Mouse (Mus musculus): Measurements from ENCODE around the gene Rnh1. TPM values are rescaled to one million over a fixed set of nuclear protein-coding genes. Genes with fewer than 3 reads are reported as not detected.

The Rnh1 gene
- total and polyA plus RNA-seq, 2 experiments from 2014 or later, result 90.2 to 172 TPM

DNA sequence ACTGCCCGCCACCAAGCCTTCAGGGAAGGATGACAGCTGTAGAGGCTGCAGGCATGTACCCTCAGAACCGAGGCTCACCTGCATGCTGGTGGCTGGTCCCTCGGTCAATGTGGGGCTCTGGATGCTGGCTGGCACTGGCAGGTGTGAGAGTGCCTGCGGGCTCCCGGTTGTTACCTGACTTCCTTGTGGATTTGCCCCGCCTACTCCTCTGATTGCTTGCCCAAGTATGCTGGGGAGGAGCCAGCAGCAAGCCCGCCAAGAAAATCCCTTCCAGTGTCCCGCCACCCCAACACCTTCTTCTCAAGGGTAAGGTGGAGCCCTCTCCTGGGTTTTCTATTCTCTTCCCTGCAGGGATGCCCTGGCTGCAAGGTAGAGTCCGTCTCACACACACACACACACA is 55.0 kb downstream of the Rnh1 start, which contains the start of gene Ano9:
TSS of gene Ano9 (minus strand) at position 171 of the 400 bp plus-strand sequence.
- DNase-seq (ENCODE audit: low spot score) (no peak), ATAC-seq (ENCODE audit: insufficient read depth, low read depth) (no peak)
- H3K9ac ChIP-seq (replicated peaks; ENCODE audit: low read depth, low read length), result no peak within 1 kb of the TSS

DNA sequence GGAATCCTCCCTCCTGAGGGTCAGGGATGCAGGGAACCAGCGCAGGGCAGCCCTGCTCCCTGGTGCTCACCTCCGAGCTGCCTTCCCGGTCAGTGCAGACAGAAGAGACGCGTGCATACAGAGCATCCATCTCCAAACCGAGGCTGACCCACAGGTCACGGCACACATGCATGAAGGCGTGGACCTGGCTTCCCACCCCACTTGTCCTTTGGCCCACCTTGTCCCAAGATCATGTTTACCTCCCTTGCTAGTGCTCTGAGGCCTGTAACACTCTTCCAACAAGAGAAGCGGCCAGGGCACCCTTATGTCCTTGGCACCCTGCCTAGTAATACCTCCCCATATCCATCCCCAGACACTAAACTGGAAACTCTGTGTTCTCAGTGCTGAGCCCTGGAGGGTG is 56.8 kb downstream of the Rnh1 start:
- WGBS, result 72% methylated on average over 9 of the region's 9 CpGs
- Histone ChIP-seq H3K4me2 (ENCODE audit: low read depth, low read length) (no peak overlapping the region), H3K27me3 (ENCODE audit: control insufficient read depth, insufficient read depth, low read length) (0 out of 2 replicates have a peak, but pooled peaks cover 6% of the 10 kb centered on the region), H3K36me3 (replicated peaks; ENCODE audit: control insufficient read depth, insufficient read depth, low read length) (no peaks in the 10 kb centered on the region), H3K4me3 (ENCODE audit: low read depth, low read length) (no peak overlapping the region), H3K9me3 (replicated peaks; ENCODE audit: control insufficient read depth, low read length) (no peaks in the 10 kb centered on the region), H3K27ac (ENCODE audit: low read depth) (no peak overlapping the region), H3K9ac (replicated peaks; ENCODE audit: low read depth, low read length) (no peak overlapping the region), H3K4me1 (ENCODE audit: control insufficient read depth, insufficient read depth) (no peaks in the 10 kb centered on the region)
- ATAC-seq (ENCODE audit: insufficient read depth, low read depth) (no peak), DNase-seq (ENCODE audit: low spot score) (no peak)
- no peak for TF ChIP-seq EP300 (IDR thresholded peaks at IDR 0.05; ENCODE audit: low read depth)
- TF ChIP-seq CTCF (IDR thresholded peaks at IDR 0.05; ENCODE audit: low read depth), result no peak

More for the DNA sequence above, 55.0 kb downstream of the Rnh1 start, which contains the start of gene Ano9:
- Histone ChIP-seq H3K9me3 (replicated peaks; ENCODE audit: control insufficient read depth, low read length) (no peaks in the 10 kb centered on the region), H3K27ac (ENCODE audit: low read depth) (no peak within 1 kb of the TSS), H3K4me3 (ENCODE audit: low read depth, low read length) (no peak within 1 kb of the TSS), H3K4me1 (ENCODE audit: control insufficient read depth, insufficient read depth) (no peaks in the 10 kb centered on the region), H3K27me3 (ENCODE audit: control insufficient read depth, insufficient read depth, low read length) (0 out of 2 replicates have a peak, but pooled peaks cover 6% of the 10 kb centered on the region), H3K4me2 (ENCODE audit: low read depth, low read length) (no peak within 1 kb of the TSS), H3K36me3 (replicated peaks; ENCODE audit: control insufficient read depth, insufficient read depth, low read length) (no peaks in the 10 kb centered on the region)
- TF ChIP-seq EP300 (IDR thresholded peaks at IDR 0.05; ENCODE audit: low read depth), result no peak
- TF ChIP-seq CTCF (IDR thresholded peaks at IDR 0.05; ENCODE audit: low read depth), result no peak
- 24% methylated on average over 9 of the region's 9 CpGs for WGBS

MicroRNA genes within 50 kb of the gene (microRNA counts, 519-probe panel; counts per million panel counts)
- 5,683 counts per million, percentile 74 among the panel's probes with 10 or more counts for microRNA mmu-miR-210

Small RNA genes lying within 50 kb of the gene (microRNA-seq; reads per million reads assigned to microRNA genes)
- 1,367 reads per million, percentile 82 among the genes with 10 or more reads in this experiment for gene Mir210

Other genes with a start within 250 kb of the Rnh1 start
- gene Pgghg, start 231.5 kb downstream of the Rnh1 start, total RNA-seq (2014; rRNA removed; ENCODE audit: low replicate concordance), result 13.8 and 16.3 TPM in 2 replicates
- gene Pgghg, start 231.5 kb downstream of the Rnh1 start, polyA plus RNA-seq (2015; fragmentation: Nextera tagmentation; extraction: Ambion mirVana), result 5.8 and 5.9 TPM in 2 replicates
- gene Ifitm5, start 222.6 kb downstream of the Rnh1 start, total RNA-seq (2014; rRNA removed; ENCODE audit: low replicate concordance), result 3.4 TPM in 1 of 2 replicates, not detected in the other
- gene Ifitm5, start 222.6 kb downstream of the Rnh1 start, polyA plus RNA-seq (2015; fragmentation: Nextera tagmentation; extraction: Ambion mirVana), result 0.56 and 0.87 TPM in 2 replicates
- not detected in 2 replicates for gene Gm45717, start 216.9 kb downstream of the Rnh1 start, total RNA-seq (2014; rRNA removed; ENCODE audit: low replicate concordance)
- 0.36 TPM in 1 of 2 replicates, not detected in the other for gene Gm45717, start 216.9 kb downstream of the Rnh1 start, polyA plus RNA-seq (2015; fragmentation: Nextera tagmentation; extraction: Ambion mirVana)
- 172 and 232 TPM in 2 replicates for gene Ifitm2, start 216.9 kb downstream of the Rnh1 start, total RNA-seq (2014; rRNA removed; ENCODE audit: low replicate concordance)
- gene Ifitm2, start 216.9 kb downstream of the Rnh1 start, polyA plus RNA-seq (2015; fragmentation: Nextera tagmentation; extraction: Ambion mirVana), result 516 and 534 TPM in 2 replicates
- gene Ifitm1, start 205.6 kb downstream of the Rnh1 start, total RNA-seq (2014; rRNA removed; ENCODE audit: low replicate concordance), result 1.4 and 23.1 TPM in 2 replicates
- 4.1 and 6.6 TPM in 2 replicates for gene Ifitm1, start 205.6 kb downstream of the Rnh1 start, polyA plus RNA-seq (2015; fragmentation: Nextera tagmentation; extraction: Ambion mirVana)
- 148 and 324 TPM in 2 replicates for gene Ifitm3, start 162.1 kb downstream of the Rnh1 start, total RNA-seq (2014; rRNA removed; ENCODE audit: low replicate concordance)
- gene Ifitm3, start 162.1 kb downstream of the Rnh1 start, polyA plus RNA-seq (2015; fragmentation: Nextera tagmentation; extraction: Ambion mirVana), result 202 and 230 TPM in 2 replicates
- not detected in 2 replicates for gene Ifitm6, start 154.9 kb downstream of the Rnh1 start, total RNA-seq (2014; rRNA removed; ENCODE audit: low replicate concordance)
- gene Ifitm6, start 154.9 kb downstream of the Rnh1 start, polyA plus RNA-seq (2015; fragmentation: Nextera tagmentation; extraction: Ambion mirVana), result 0.30 and 0.74 TPM in 2 replicates
- gene Gm17387, start 143.7 kb downstream of the Rnh1 start, total RNA-seq (2014; rRNA removed; ENCODE audit: low replicate concordance), result not detected in 2 replicates
- gene Gm17387, start 143.7 kb downstream of the Rnh1 start, polyA plus RNA-seq (2015; fragmentation: Nextera tagmentation; extraction: Ambion mirVana), result not detected in 2 replicates
- 0.43 TPM in 1 of 2 replicates, not detected in the other for gene B4galnt4, start 111.8 kb downstream of the Rnh1 start, total RNA-seq (2014; rRNA removed; ENCODE audit: low replicate concordance)
- 0.10 TPM in 1 of 2 replicates, not detected in the other for gene B4galnt4, start 111.8 kb downstream of the Rnh1 start, polyA plus RNA-seq (2015; fragmentation: Nextera tagmentation; extraction: Ambion mirVana)
- gene Pkp3, start 94.6 kb downstream of the Rnh1 start, total RNA-seq (2014; rRNA removed; ENCODE audit: low replicate concordance), result 3.8 TPM in 1 of 2 replicates, not detected in the other
- 0.19 and 0.20 TPM in 2 replicates for gene Pkp3, start 94.6 kb downstream of the Rnh1 start, polyA plus RNA-seq (2015; fragmentation: Nextera tagmentation; extraction: Ambion mirVana)
- 10.3 and 16.8 TPM in 2 replicates for gene Sigirr, start 72.3 kb downstream of the Rnh1 start, total RNA-seq (2014; rRNA removed; ENCODE audit: low replicate concordance)
- gene Sigirr, start 72.3 kb downstream of the Rnh1 start, polyA plus RNA-seq (2015; fragmentation: Nextera tagmentation; extraction: Ambion mirVana), result 4.2 and 5.1 TPM in 2 replicates
- not detected in 2 replicates for gene Ano9, start 55.1 kb downstream of the Rnh1 start, total RNA-seq (2014; rRNA removed; ENCODE audit: low replicate concordance)
- 0.04 and 0.07 TPM in 2 replicates for gene Ano9, start 55.1 kb downstream of the Rnh1 start, polyA plus RNA-seq (2015; fragmentation: Nextera tagmentation; extraction: Ambion mirVana)
- 22.3 and 35.5 TPM in 2 replicates for gene Ptdss2, start 50.5 kb downstream of the Rnh1 start, total RNA-seq (2014; rRNA removed; ENCODE audit: low replicate concordance)
- gene Ptdss2, start 50.5 kb downstream of the Rnh1 start, polyA plus RNA-seq (2015; fragmentation: Nextera tagmentation; extraction: Ambion mirVana), result 54.8 and 56.9 TPM in 2 replicates
- 72.2 and 74.9 TPM in 2 replicates for gene Hras, start 21.1 kb upstream of the Rnh1 start, total RNA-seq (2014; rRNA removed; ENCODE audit: low replicate concordance)
- 73.5 and 78.9 TPM in 2 replicates for gene Hras, start 21.1 kb upstream of the Rnh1 start, polyA plus RNA-seq (2015; fragmentation: Nextera tagmentation; extraction: Ambion mirVana)
- 1.1 and 5.6 TPM in 2 replicates for gene Lrrc56, start 21.3 kb upstream of the Rnh1 start, total RNA-seq (2014; rRNA removed; ENCODE audit: low replicate concordance)
- gene Lrrc56, start 21.3 kb upstream of the Rnh1 start, polyA plus RNA-seq (2015; fragmentation: Nextera tagmentation; extraction: Ambion mirVana), result 2.9 TPM in 2 replicates
- gene Lmntd2, start 41.2 kb upstream of the Rnh1 start, total RNA-seq (2014; rRNA removed; ENCODE audit: low replicate concordance), result 0.12 TPM in 1 of 2 replicates, not detected in the other
- 0.07 and 0.15 TPM in 2 replicates for gene Lmntd2, start 41.2 kb upstream of the Rnh1 start, polyA plus RNA-seq (2015; fragmentation: Nextera tagmentation; extraction: Ambion mirVana)
- gene Rassf7, start 43.0 kb upstream of the Rnh1 start, total RNA-seq (2014; rRNA removed; ENCODE audit: low replicate concordance), result 6.7 and 43.2 TPM in 2 replicates
- 5.8 and 7.1 TPM in 2 replicates for gene Rassf7, start 43.0 kb upstream of the Rnh1 start, polyA plus RNA-seq (2015; fragmentation: Nextera tagmentation; extraction: Ambion mirVana)
- gene Phrf1, start 55.9 kb upstream of the Rnh1 start, total RNA-seq (2014; rRNA removed; ENCODE audit: low replicate concordance), result 28.9 and 31.9 TPM in 2 replicates
- 17.4 and 20.4 TPM in 2 replicates for gene Phrf1, start 55.9 kb upstream of the Rnh1 start, polyA plus RNA-seq (2015; fragmentation: Nextera tagmentation; extraction: Ambion mirVana)
- gene Irf7, start 93.6 kb upstream of the Rnh1 start, total RNA-seq (2014; rRNA removed; ENCODE audit: low replicate concordance), result 10.0 and 18.8 TPM in 2 replicates
- gene Irf7, start 93.6 kb upstream of the Rnh1 start, polyA plus RNA-seq (2015; fragmentation: Nextera tagmentation; extraction: Ambion mirVana), result 6.2 and 7.5 TPM in 2 replicates
- not detected in 2 replicates for gene Cdhr5, start 103.9 kb upstream of the Rnh1 start, total RNA-seq (2014; rRNA removed; ENCODE audit: low replicate concordance)
- gene Cdhr5, start 103.9 kb upstream of the Rnh1 start, polyA plus RNA-seq (2015; fragmentation: Nextera tagmentation; extraction: Ambion mirVana), result not detected in 2 replicates
- gene Sct, start 106.3 kb upstream of the Rnh1 start, total RNA-seq (2014; rRNA removed; ENCODE audit: low replicate concordance), result not detected in 2 replicates
- gene Sct, start 106.3 kb upstream of the Rnh1 start, polyA plus RNA-seq (2015; fragmentation: Nextera tagmentation; extraction: Ambion mirVana), result 1.0 and 1.6 TPM in 2 replicates
- not detected in 2 replicates for gene Drd4, start 119.1 kb upstream of the Rnh1 start, total RNA-seq (2014; rRNA removed; ENCODE audit: low replicate concordance)
- 0.07 TPM in 1 of 2 replicates, not detected in the other for gene Drd4, start 119.1 kb upstream of the Rnh1 start, polyA plus RNA-seq (2015; fragmentation: Nextera tagmentation; extraction: Ambion mirVana)
- 26.4 and 30.6 TPM in 2 replicates for gene Deaf1, start 154.8 kb upstream of the Rnh1 start, total RNA-seq (2014; rRNA removed; ENCODE audit: low replicate concordance)
- gene Deaf1, start 154.8 kb upstream of the Rnh1 start, polyA plus RNA-seq (2015; fragmentation: Nextera tagmentation; extraction: Ambion mirVana), result 21.2 and 22.0 TPM in 2 replicates
- 23.6 and 33.0 TPM in 2 replicates for gene Tmem80, start 154.9 kb upstream of the Rnh1 start, total RNA-seq (2014; rRNA removed; ENCODE audit: low replicate concordance)
- gene Tmem80, start 154.9 kb upstream of the Rnh1 start, polyA plus RNA-seq (2015; fragmentation: Nextera tagmentation; extraction: Ambion mirVana), result 29.8 and 29.9 TPM in 2 replicates
- 2.7 and 8.9 TPM in 2 replicates for gene Eps8l2, start 166.0 kb upstream of the Rnh1 start, total RNA-seq (2014; rRNA removed; ENCODE audit: low replicate concordance)
- gene Eps8l2, start 166.0 kb upstream of the Rnh1 start, polyA plus RNA-seq (2015; fragmentation: Nextera tagmentation; extraction: Ambion mirVana), result 0.67 and 0.69 TPM in 2 replicates
- gene Taldo1, start 219.3 kb upstream of the Rnh1 start, total RNA-seq (2014; rRNA removed; ENCODE audit: low replicate concordance), result 151 and 173 TPM in 2 replicates
- gene Taldo1, start 219.3 kb upstream of the Rnh1 start, polyA plus RNA-seq (2015; fragmentation: Nextera tagmentation; extraction: Ambion mirVana), result 225 and 238 TPM in 2 replicates
- gene Gatd1, start 241.3 kb upstream of the Rnh1 start, total RNA-seq (2014; rRNA removed; ENCODE audit: low replicate concordance), result 29.4 and 32.7 TPM in 2 replicates
- gene Gatd1, start 241.3 kb upstream of the Rnh1 start, polyA plus RNA-seq (2015; fragmentation: Nextera tagmentation; extraction: Ambion mirVana), result 19.9 and 24.2 TPM in 2 replicates